Mouse (Mus musculus) CH12.LX (cell line): Measurements from ENCODE around the gene Kiss1r. TPM values are rescaled to one million over a fixed set of nuclear protein-coding genes. Genes with fewer than 3 reads are reported as not detected.

Source experiments
- DNase-seq: peaks from one replicate; pipeline ENCODE4 v3.0.0-alpha.2; 2013; ENCODE audit errors: extremely low read depth
- H3K27ac ChIP-seq: 2 replicates; pipeline ENCODE4 v1.5.1; 2012; ENCODE audit warnings: low read depth, mild to moderate bottlenecking, control low read depth, moderate library complexity; ENCODE audit not compliant: insufficient read depth
- H3K27me3 ChIP-seq: replicated peaks from 2 replicates; pipeline ENCODE3; 2012; ENCODE audit warnings: inconsistent platforms
- H3K36me3 ChIP-seq, 2 experiments: replicated peaks in 1 of 2; 2 replicates each; pipeline versions ENCODE3 to v1.6.1; 2012; ENCODE audit warnings: inconsistent platforms in 1 of 2, low read length in 1 of 2, mild to moderate bottlenecking in 1 of 2, mixed read lengths in 1 of 2, moderate library complexity in 1 of 2; ENCODE audit not compliant: control insufficient read depth in 1 of 2, insufficient read depth in 1 of 2
- H3K4me1 ChIP-seq, 2 experiments: 2 replicates each; pipeline ENCODE4 v1.6.1; 2012; ENCODE audit warnings: inconsistent platforms in 1 of 2, moderate library complexity in 1 of 2; ENCODE audit not compliant: insufficient read depth in 2 of 2, control insufficient read depth in 1 of 2
- H3K4me2 ChIP-seq: 2 replicates; pipeline ENCODE4 v1.6.1; 2012; ENCODE audit warnings: low read depth, mild to moderate bottlenecking, control low read depth; ENCODE audit not compliant: poor library complexity, insufficient read depth, severe bottlenecking
- H3K4me3 ChIP-seq, 3 experiments: fragments of 150-350 bp in 1 of 3; sonication (generic) in 1 of 3; replicated peaks in 1 of 3; 2 replicates each; pipeline versions ENCODE3 to v1.5.1; 2011 to 2012; ENCODE audit warnings: low read depth in 2 of 3, low read length in 2 of 3, mild to moderate bottlenecking in 2 of 3, moderate library complexity in 2 of 3, control low read depth in 1 of 3, improper control_type of control experiment in 1 of 3, inconsistent platforms in 1 of 3, mixed read lengths in 1 of 3; ENCODE audit not compliant: poor library complexity in 1 of 3
- H3K79me2 ChIP-seq: replicated peaks from 2 replicates; pipeline ENCODE4 v1.6.1; 2012; ENCODE audit warnings: mild to moderate bottlenecking, moderate library complexity; ENCODE audit not compliant: control insufficient read depth, poor library complexity, insufficient read depth, severe bottlenecking; ENCODE audit errors: extremely low read depth
- H3K9ac ChIP-seq: 2 replicates; pipeline ENCODE4 v1.6.1; 2012; ENCODE audit warnings: low read depth, mild to moderate bottlenecking, control low read depth, moderate library complexity; ENCODE audit not compliant: insufficient read depth
- H3K9me3 ChIP-seq: replicated peaks from 2 replicates; pipeline ENCODE3; 2012; ENCODE audit warnings: low read length, inconsistent platforms, mixed read lengths
- BHLHE40 ChIP-seq: IDR thresholded peaks from 2 replicates; pipeline ENCODE4 v1.6.1; 2011; ENCODE audit warnings: mild to moderate bottlenecking, low read depth, low read length, improper control_type of control experiment
- CHD1 ChIP-seq: IDR thresholded peaks from 2 replicates; pipeline ENCODE4 v1.6.1; 2012; ENCODE audit warnings: low read depth, low read length, improper control_type of control experiment, inconsistent platforms
- CHD2 ChIP-seq: IDR thresholded peaks from 2 replicates; pipeline ENCODE4 v1.6.1; 2011; ENCODE audit warnings: low read length, improper control_type of control experiment
- CTCF ChIP-seq, 2 experiments: IDR thresholded peaks in 1 of 2; conservative IDR thresholded peaks in 1 of 2; 2 replicates each; pipeline ENCODE4 v1.5.1; 2011 to 2012; ENCODE audit warnings: low read depth in 2 of 2, low read length in 2 of 2, improper control_type of control experiment in 1 of 2, inconsistent platforms in 1 of 2, mild to moderate bottlenecking in 1 of 2, moderate library complexity in 1 of 2
- ETS1 ChIP-seq: conservative IDR thresholded peaks from 2 replicates; pipeline ENCODE4 v1.6.1; 2012; ENCODE audit warnings: low read depth, mild to moderate bottlenecking, inconsistent platforms, low read length, improper control_type of control experiment, moderate library complexity
- GABPA ChIP-seq: IDR thresholded peaks from 2 replicates; pipeline ENCODE4 v1.6.1; 2012; ENCODE audit warnings: low read depth, low read length, improper control_type of control experiment, inconsistent platforms; ENCODE audit not compliant: insufficient replicate concordance
- HCFC1 ChIP-seq: IDR thresholded peaks from 2 replicates; pipeline ENCODE4 v1.6.1; 2012; ENCODE audit warnings: low read depth, mild to moderate bottlenecking, inconsistent platforms, low read length, improper control_type of control experiment
- IRF4 ChIP-seq: IDR thresholded peaks from 2 replicates; pipeline ENCODE4 v1.6.1; 2014; ENCODE audit warnings: low read depth, mild to moderate bottlenecking, inconsistent platforms, low read length, improper control_type of control experiment
- JUN ChIP-seq: IDR thresholded peaks from 2 replicates; pipeline ENCODE4 v1.6.1; 2011; ENCODE audit warnings: low read depth, mild to moderate bottlenecking, low read length, improper control_type of control experiment, moderate library complexity; ENCODE audit not compliant: insufficient read depth
- KAT2A ChIP-seq: IDR thresholded peaks from 2 replicates; pipeline ENCODE4 v1.6.1; 2012; ENCODE audit warnings: low read length, improper control_type of control experiment, inconsistent platforms; ENCODE audit not compliant: insufficient replicate concordance
- MAFK ChIP-seq: IDR thresholded peaks from 2 replicates; pipeline ENCODE4 v1.6.1; 2011; ENCODE audit warnings: low read length, improper control_type of control experiment; ENCODE audit not compliant: insufficient replicate concordance
- MYC ChIP-seq: IDR thresholded peaks from 2 replicates; pipeline ENCODE4 v1.6.1; 2011; ENCODE audit warnings: low read depth, mild to moderate bottlenecking, improper control_type of control experiment, low read length
- NRF1 ChIP-seq: IDR thresholded peaks from 2 replicates; pipeline ENCODE4 v1.6.1; 2014; ENCODE audit warnings: low read depth, mild to moderate bottlenecking, inconsistent platforms, low read length, improper control_type of control experiment, moderate library complexity
- POLR2A ChIP-seq: IDR thresholded peaks from 2 replicates; pipeline ENCODE4 v1.6.1; 2011; ENCODE audit warnings: low read depth, mild to moderate bottlenecking, improper control_type of control experiment, low read length
- POLR2AphosphoS2 ChIP-seq: IDR thresholded peaks from 2 replicates; pipeline ENCODE4 v1.6.1; 2011; ENCODE audit warnings: low read depth, low read length, improper control_type of control experiment
- RAD21 ChIP-seq: IDR thresholded peaks from 2 replicates; pipeline ENCODE4 v1.6.1; 2011; ENCODE audit warnings: low read depth, mild to moderate bottlenecking, low read length, improper control_type of control experiment, moderate library complexity
- TCF12 ChIP-seq: IDR thresholded peaks from 2 replicates; pipeline ENCODE4 v1.6.1; 2014; ENCODE audit warnings: low read depth, mild to moderate bottlenecking, inconsistent platforms, low read length, improper control_type of control experiment
- UBTF ChIP-seq: IDR thresholded peaks from 2 replicates; pipeline ENCODE4 v1.6.1; 2012; ENCODE audit warnings: low read depth, mild to moderate bottlenecking, inconsistent platforms, low read length, improper control_type of control experiment, moderate library complexity
- USF1 ChIP-seq: IDR thresholded peaks from 2 replicates; pipeline ENCODE4 v1.6.1; 2014; ENCODE audit warnings: low read depth, mild to moderate bottlenecking, inconsistent platforms, low read length, improper control_type of control experiment
- USF2 ChIP-seq: conservative IDR thresholded peaks from 2 replicates; pipeline ENCODE4 v1.6.1; 2011; ENCODE audit warnings: low read depth, low read length, improper control_type of control experiment
- dilution Hi-C: fragments of 300-500 bp; cut with MboI; formaldehyde crosslinking; loops from 2 replicates; pipeline ENCODE4 v1.14.3; 2020; ENCODE audit warnings: low sequenced_read_pairs; ENCODE audit not compliant: extremely low pct_unique_long_range_greater_than_20kb, extremely low pct_ligation_motif_present
- in situ Hi-C: fragments of 300-500 bp; cut with MboI; formaldehyde crosslinking; loops from 3 replicates; pipeline ENCODE4 v1.14.3; 2019; ENCODE audit warnings: low sequenced_read_pairs, low pct_ligation_motif_present, low pct_unique_long_range_greater_than_20kb, mixed read lengths
- polyA plus RNA-seq: library from polyadenylated mRNA; unstranded; fragments of >175 nt; gene quantifications from 2 replicates; pipeline ENCODE4 v1.2.1, GENCODE M21; 2012; ENCODE audit warnings: low read depth; ENCODE audit not compliant: insufficient read length
- total RNA-seq, 2 experiments: library from RNA; depleted of rRNA; stranded (reverse); fragments of 300-350 nt in 1 of 2; fragments of >200 nt in 1 of 2; gene quantifications; 2 replicates each; pipeline ENCODE4 v1.2.3; 2012 to 2014

Gene Kiss1r
- total and polyA plus RNA-seq, 3 experiments, result 0.17 to 0.76 (median 0.24) TPM

DNA sequence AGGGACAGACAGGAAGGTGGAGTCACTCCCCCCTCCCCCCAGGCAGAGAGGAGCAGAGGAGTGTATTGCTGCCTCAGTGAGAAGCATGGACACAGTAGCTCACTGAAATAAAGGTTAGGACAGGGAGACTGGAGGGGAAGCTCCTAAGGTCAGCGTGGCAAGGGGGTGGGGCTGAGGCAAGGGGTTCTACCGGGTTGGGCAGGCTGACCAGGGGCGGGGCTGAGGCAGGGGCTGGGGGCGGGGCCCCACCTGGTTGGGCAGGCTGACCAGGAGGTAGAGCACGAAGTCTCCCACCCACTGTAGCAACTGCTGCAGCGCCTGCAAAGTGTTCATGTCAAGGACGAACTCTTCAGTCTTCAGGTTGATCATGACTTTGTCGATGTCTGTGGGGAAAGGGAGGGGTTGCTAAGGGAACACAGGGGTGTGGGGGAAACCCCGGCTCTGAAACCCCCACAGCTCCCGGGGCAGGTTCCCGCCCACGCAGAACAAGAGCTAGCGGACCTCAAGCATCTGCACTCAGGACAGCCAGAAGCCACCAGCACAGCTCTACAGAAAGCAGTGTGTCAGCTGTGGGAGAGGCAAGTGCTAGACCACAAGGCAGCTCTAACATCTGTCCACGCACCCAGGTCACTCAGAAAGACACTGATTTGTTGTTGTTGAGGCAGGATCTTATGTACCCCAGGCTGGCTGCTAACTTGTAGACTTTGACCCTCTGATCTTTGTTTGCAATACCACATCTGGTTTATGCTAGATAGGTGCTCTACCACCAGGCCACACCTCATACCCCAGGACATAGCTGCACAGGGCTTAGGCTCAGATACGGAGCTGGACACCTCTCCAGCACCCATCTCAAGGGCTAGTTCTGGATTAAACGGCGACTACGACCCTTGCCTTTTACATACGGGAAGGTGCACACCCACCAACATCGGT is 19.2 kb upstream of the Kiss1r start:
- dilution Hi-C loops (no loop called here), in situ Hi-C loops (no loop called here)
- 0 out of 2 replicates have a peak overlapping the region, but pooled peaks have one; percentile 2 for H3K4me2 ChIP-seq
- H3K27ac ChIP-seq, result no peak overlapping the region
- H3K9ac ChIP-seq, result no peak overlapping the region
- DNase-seq, result peak; percentile 27
- no peaks in the 10 kb centered on the region for H3K27me3 ChIP-seq
- no peaks in the 10 kb centered on the region for H3K9me3 ChIP-seq
- TF ChIP-seq KAT2A, result no peak
- no peak for TF ChIP-seq ETS1
- no peak for TF ChIP-seq IRF4
- no peak for TF ChIP-seq MYC
- no peak for TF ChIP-seq POLR2A
- TF ChIP-seq USF2, result no peak
- TF ChIP-seq TCF12, result no peak
- no peak for TF ChIP-seq MAFK
- TF ChIP-seq CHD2, result no peak
- no peak for TF ChIP-seq USF1
- no peak for TF ChIP-seq POLR2AphosphoS2
- no peak for TF ChIP-seq BHLHE40
- no peak for TF ChIP-seq UBTF
- no peak for TF ChIP-seq HCFC1
- no peak for TF ChIP-seq NRF1
- no peak for TF ChIP-seq CHD1
- no peak for TF ChIP-seq RAD21
- no peak for TF ChIP-seq JUN
- H3K36me3 ChIP-seq, result peaks cover 18 to 80% of the 10 kb centered on the region in 2 experiments
- H3K79me2 ChIP-seq, result no peaks in the 10 kb centered on the region
- peaks cover 9 to 50% of the 10 kb centered on the region in 2 experiments for H3K4me1 ChIP-seq
- H3K4me3 ChIP-seq, result no peak overlapping the region

DNA sequence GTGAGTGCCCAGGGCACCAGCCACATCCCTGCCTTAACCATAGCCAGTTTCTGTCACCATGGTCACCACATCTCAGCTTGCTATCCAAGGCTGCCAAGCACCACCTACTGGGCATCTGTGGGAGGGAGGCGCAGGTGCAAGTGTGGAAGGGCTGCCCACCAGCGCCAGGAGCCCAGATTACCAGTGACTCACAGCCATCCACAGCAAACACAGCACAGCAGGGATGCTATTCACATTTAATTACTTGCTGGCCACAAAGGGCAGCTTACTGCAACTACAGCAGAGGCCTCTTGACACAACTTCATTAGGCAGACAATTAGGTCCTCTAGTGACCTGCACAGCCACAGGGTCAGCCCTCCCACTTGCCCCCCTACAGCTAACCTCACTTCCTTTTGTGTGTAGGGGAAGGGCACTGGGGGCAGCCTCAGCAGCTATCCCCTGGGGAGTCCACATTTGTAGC is 15.8 kb upstream of the Kiss1r start:
- in situ Hi-C loops, result no loop called here
- Histone ChIP-seq H3K36me3 (peaks cover 23 to 82% of the 10 kb centered on the region in 2 experiments), H3K4me3 (no peak overlapping the region), H3K9me3 (peaks cover 5% of the 10 kb centered on the region)
- no peak for DNase-seq
- TF ChIP-seq JUN (no peak), RAD21 (peak; percentile 22), CTCF (conservative IDR thresholded peaks at IDR 0.05 in 1 of 2, IDR thresholded peaks at IDR 0.05 in 1 of 2; ENCODE audit: low read depth in 2 of 2, low read length in 2 of 2) (peak in 1 of 2 experiments; percentile 39; a peak in 2 of 4 replicates), BHLHE40 (no peak), POLR2AphosphoS2 (no peak), GABPA (no peak)
- TF ChIP-seq, all 38 proteins: peak for 2
- peaks cover 13 to 26% of the 10 kb centered on the region in 2 experiments for H3K4me1 ChIP-seq
- dilution Hi-C loops, result no loop called here
- H3K9ac ChIP-seq, result no peak overlapping the region
- no peak overlapping the region for H3K27ac ChIP-seq
- H3K4me2 ChIP-seq, result no peak overlapping the region
- H3K79me2 ChIP-seq, result no peaks in the 10 kb centered on the region
- no peaks in the 10 kb centered on the region for H3K27me3 ChIP-seq
